Mouse (Mus musculus) MEL (cell line): ENCODE measurements at regions not wholly inside any gene's neighbourhood (a gene's known extent, or its start where the extent isn't known, plus 50 kb on each side); places are given as distances from the start of the nearest gene placed in this dataset.

ENCODE experiments used
- BHLHE40 ChIP-seq: IDR thresholded peaks from 2 replicates; pipeline ENCODE4 v1.6.1; 2012; ENCODE audit warnings: low read depth, mild to moderate bottlenecking, inconsistent platforms, low read length, improper control_type of control experiment, borderline replicate concordance
- CHD2 ChIP-seq: IDR thresholded peaks from 2 replicates; pipeline ENCODE4 v1.6.1; 2011; ENCODE audit warnings: low read length, improper control_type of control experiment
- CTCF ChIP-seq, 3 experiments: IDR thresholded peaks in 2 of 3; conservative IDR thresholded peaks in 1 of 3; 2 replicates each; pipeline ENCODE4 v1.5.1; 2011 to 2012; ENCODE audit warnings: low read length in 3 of 3, low read depth in 2 of 3, mild to moderate bottlenecking in 2 of 3, improper control_type of control experiment in 1 of 3, inconsistent platforms in 1 of 3, mixed read lengths in 1 of 3, moderate library complexity in 1 of 3; ENCODE audit not compliant: control insufficient read depth in 1 of 3, insufficient read depth in 1 of 3, poor library complexity in 1 of 3, severe bottlenecking in 1 of 3
- EP300 ChIP-seq, 2 experiments: IDR thresholded peaks; 2 replicates each; pipeline ENCODE4 v1.6.1; 2011; ENCODE audit warnings: improper control_type of control experiment in 2 of 2, low read length in 2 of 2, low read depth in 1 of 2, mild to moderate bottlenecking in 1 of 2
- GATA1 ChIP-seq: IDR thresholded peaks from 2 replicates; pipeline ENCODE4 v1.6.1; 2011; ENCODE audit warnings: low read depth, low read length, improper control_type of control experiment
- MXI1 ChIP-seq: IDR thresholded peaks from 2 replicates; pipeline ENCODE4 v1.6.1; 2011; ENCODE audit warnings: mild to moderate bottlenecking, low read depth, low read length, improper control_type of control experiment
- NRF1 ChIP-seq: IDR thresholded peaks from 2 replicates; pipeline ENCODE4 v1.6.1; 2014; ENCODE audit warnings: low read depth, mild to moderate bottlenecking, inconsistent platforms, low read length, improper control_type of control experiment, moderate library complexity; ENCODE audit not compliant: poor library complexity, insufficient read depth, severe bottlenecking
- POLR2A ChIP-seq, 2 experiments: IDR thresholded peaks; 2 replicates each; pipeline ENCODE4 v1.6.1; 2011 to 2012; ENCODE audit warnings: low read length in 2 of 2, mild to moderate bottlenecking in 2 of 2, control low read depth in 1 of 2, improper control_type of control experiment in 1 of 2, low read depth in 1 of 2, moderate library complexity in 1 of 2; ENCODE audit not compliant: control insufficient read depth in 1 of 2, insufficient read depth in 1 of 2, poor library complexity in 1 of 2
- POLR2AphosphoS2 ChIP-seq: IDR thresholded peaks from 2 replicates; pipeline ENCODE4 v1.6.1; 2011; ENCODE audit warnings: low read length, improper control_type of control experiment
- TAL1 ChIP-seq: IDR thresholded peaks from 2 replicates; pipeline ENCODE4 v1.6.1; 2012; ENCODE audit warnings: mild to moderate bottlenecking, inconsistent platforms, low read length, moderate library complexity, mixed read lengths
- UBTF ChIP-seq: IDR thresholded peaks from 2 replicates; pipeline ENCODE4 v1.6.1; 2012; ENCODE audit warnings: low read depth, mild to moderate bottlenecking, inconsistent platforms, low read length, improper control_type of control experiment, moderate library complexity, borderline replicate concordance; ENCODE audit not compliant: insufficient read depth
- USF2 ChIP-seq, 2 experiments: IDR thresholded peaks; 2 replicates each; pipeline ENCODE4 v1.6.1; 2011 to 2012; ENCODE audit warnings: improper control_type of control experiment in 2 of 2, low read length in 2 of 2, borderline replicate concordance in 1 of 2, inconsistent platforms in 1 of 2, low read depth in 1 of 2, mild to moderate bottlenecking in 1 of 2; ENCODE audit not compliant: insufficient read depth in 1 of 2
- ZC3H11A ChIP-seq: IDR thresholded peaks from 2 replicates; pipeline ENCODE4 v1.6.1; 2012; ENCODE audit warnings: low read depth, mild to moderate bottlenecking, inconsistent platforms, low read length, improper control_type of control experiment
- ZMIZ1 ChIP-seq: IDR thresholded peaks from 2 replicates; pipeline ENCODE4 v1.6.1; 2012; ENCODE audit warnings: low read depth, mild to moderate bottlenecking, inconsistent platforms, low read length, improper control_type of control experiment, moderate library complexity

DNA sequence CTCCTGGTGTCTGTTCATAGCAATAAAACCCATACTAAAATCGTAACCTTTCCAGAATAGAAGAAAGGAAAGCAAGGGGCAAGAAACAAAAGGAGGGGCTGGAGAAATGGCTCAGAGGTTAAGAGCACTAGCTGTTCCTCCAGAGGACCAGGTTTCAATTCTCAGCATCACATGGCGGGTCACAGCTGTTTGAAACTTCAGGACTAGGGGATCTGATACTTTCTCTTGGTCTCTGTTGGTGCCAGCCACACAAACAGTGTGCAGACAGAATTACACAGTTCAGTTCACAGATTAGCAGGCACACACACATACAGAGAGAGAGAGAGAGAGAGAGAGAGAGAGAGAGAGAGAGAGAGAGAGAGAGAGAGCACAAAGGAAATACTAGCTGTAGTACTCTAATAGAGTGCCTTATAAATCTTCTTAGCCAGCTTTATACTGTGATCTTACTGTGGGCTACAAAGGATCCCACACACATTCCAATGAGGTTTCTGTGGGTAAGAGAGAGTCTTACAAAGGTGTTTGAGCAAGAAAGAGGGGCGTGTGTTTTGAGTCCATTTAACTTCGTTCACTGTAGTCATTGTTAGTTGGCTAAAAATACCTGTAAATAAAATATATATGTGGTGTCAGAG, 89.2 kb upstream of the Cops8 start:
- TF ChIP-seq POLR2AphosphoS2 (no peak), POLR2A (IDR thresholded peaks at IDR 0.05; ENCODE audit: control insufficient read depth in 1 of 2, insufficient read depth in 1 of 2, low read depth in 1 of 2, low read length in 2 of 2, poor library complexity in 1 of 2) (no peak), CTCF (IDR thresholded peaks at IDR 0.05 in 2 of 3, conservative IDR thresholded peaks at IDR 0.05 in 1 of 3; ENCODE audit: control insufficient read depth in 1 of 3, insufficient read depth in 1 of 3, low read depth in 2 of 3, low read length in 3 of 3, poor library complexity in 1 of 3, severe bottlenecking in 1 of 3) (no peak), MXI1 (no peak), CHD2 (no peak), NRF1 (no peak), UBTF (no peak), ZMIZ1 (no peak), ZC3H11A (no peak), EP300 (IDR thresholded peaks at IDR 0.05; ENCODE audit: low read depth in 1 of 2, low read length in 2 of 2) (no peak), TAL1 (no peak), BHLHE40 (no peak), GATA1 (no peak), USF2 (IDR thresholded peaks at IDR 0.05; ENCODE audit: borderline replicate concordance in 1 of 2, insufficient read depth in 1 of 2, low read depth in 1 of 2, low read length in 2 of 2) (no peak)
